Mouse (Mus musculus): ENCODE results near the gene Sh3bgrl2. TPM values are rescaled to one million over a fixed set of nuclear protein-coding genes. Genes with fewer than 3 reads are reported as not detected.

Sh3bgrl2 gene
- polyA plus RNA-seq, 1 experiment: 7.3 TPM

GRCm38 (mm10) chr9:83609422-83610297 lies 61.5 kb downstream of the Sh3bgrl2 start:
- H3K4me3 ChIP-seq (replicated peaks; ENCODE audit: extremely low read depth, low read depth, low read length): no peak overlapping the region
- peak; percentile 62 for DNase-seq
- TF ChIP-seq CTCF (IDR thresholded peaks at IDR 0.05; ENCODE audit: insufficient read depth, low read length) (peak; percentile 85), POLR2A (IDR thresholded peaks at IDR 0.05; ENCODE audit: borderline replicate concordance, extremely low read depth, low read depth, low read length) (no peak)
- H3K4me1 ChIP-seq (ENCODE audit: control insufficient read depth, insufficient read depth, low read length): no peaks in the 10 kb centered on the region
- WGBS: 37% methylated on average over 9 of the region's 9 CpGs

GRCm38 (mm10) chr9:83615912-83616585 lies 67.9 kb downstream of the Sh3bgrl2 start:
- DNase-seq: no peak
- WGBS: 21% methylated on average over 6 of the region's 6 CpGs
- TF ChIP-seq POLR2A (IDR thresholded peaks at IDR 0.05; ENCODE audit: borderline replicate concordance, extremely low read depth, low read depth, low read length): no peak
- TF ChIP-seq CTCF (IDR thresholded peaks at IDR 0.05; ENCODE audit: insufficient read depth, low read length): no peak
- Histone ChIP-seq H3K4me1 (ENCODE audit: control insufficient read depth, insufficient read depth, low read length) (no peaks in the 10 kb centered on the region), H3K4me3 (replicated peaks; ENCODE audit: extremely low read depth, low read depth, low read length) (no peak overlapping the region)

- DNase-seq: no peak
- Histone ChIP-seq H3K4me3 (replicated peaks; ENCODE audit: extremely low read depth, low read depth, low read length) (no peak overlapping the region), H3K4me1 (ENCODE audit: control insufficient read depth, insufficient read depth, low read length) (no peaks in the 10 kb centered on the region)
- TF ChIP-seq POLR2A (IDR thresholded peaks at IDR 0.05; ENCODE audit: borderline replicate concordance, extremely low read depth, low read depth, low read length): no peak
- 11% methylated on average over 7 of the region's 7 CpGs for WGBS
Observed at GRCm38 (mm10) chr9:83616586-83617081, 68.5 kb downstream of the Sh3bgrl2 start.

- DNase-seq: no peak
- TF ChIP-seq CTCF (IDR thresholded peaks at IDR 0.05; ENCODE audit: insufficient read depth, low read length) (no peak), POLR2A (IDR thresholded peaks at IDR 0.05; ENCODE audit: borderline replicate concordance, extremely low read depth, low read depth, low read length) (no peak)
- Histone ChIP-seq H3K4me3 (replicated peaks; ENCODE audit: extremely low read depth, low read depth, low read length) (no peak overlapping the region), H3K4me1 (ENCODE audit: control insufficient read depth, insufficient read depth, low read length) (no peaks in the 10 kb centered on the region)
- 67% methylated on average over 6 of the region's 6 CpGs for WGBS
Observed at GRCm38 (mm10) chr9:83623455-83623854, 75.3 kb downstream of the Sh3bgrl2 start.

GRCm38 (mm10) chr9:83624193-83624592 lies 76.1 kb downstream of the Sh3bgrl2 start:
- no peak for DNase-seq
- 67% methylated on average over 5 of the region's 5 CpGs for WGBS
- H3K4me1 ChIP-seq (ENCODE audit: control insufficient read depth, insufficient read depth, low read length): no peaks in the 10 kb centered on the region
- H3K4me3 ChIP-seq (replicated peaks; ENCODE audit: extremely low read depth, low read depth, low read length): no peak overlapping the region
- TF ChIP-seq CTCF (IDR thresholded peaks at IDR 0.05; ENCODE audit: insufficient read depth, low read length) (no peak), POLR2A (IDR thresholded peaks at IDR 0.05; ENCODE audit: borderline replicate concordance, extremely low read depth, low read depth, low read length) (no peak)

GRCm38 (mm10) chr9:83625085-83625484 lies 77.0 kb downstream of the Sh3bgrl2 start:
- no peak for DNase-seq
- H3K4me1 ChIP-seq (ENCODE audit: control insufficient read depth, insufficient read depth, low read length): no peaks in the 10 kb centered on the region
- 85% methylated on average over 5 of the region's 5 CpGs for WGBS
- no peak for TF ChIP-seq POLR2A (IDR thresholded peaks at IDR 0.05; ENCODE audit: borderline replicate concordance, extremely low read depth, low read depth, low read length)
- no peak for TF ChIP-seq CTCF (IDR thresholded peaks at IDR 0.05; ENCODE audit: insufficient read depth, low read length)
- H3K4me3 ChIP-seq (replicated peaks; ENCODE audit: extremely low read depth, low read depth, low read length): no peak overlapping the region

- no peak overlapping the region for H3K4me3 ChIP-seq (replicated peaks; ENCODE audit: extremely low read depth, low read depth, low read length)
- DNase-seq: no peak
- no peak for TF ChIP-seq CTCF (IDR thresholded peaks at IDR 0.05; ENCODE audit: insufficient read depth, low read length)
- no peak for TF ChIP-seq POLR2A (IDR thresholded peaks at IDR 0.05; ENCODE audit: borderline replicate concordance, extremely low read depth, low read depth, low read length)
- H3K4me1 ChIP-seq (ENCODE audit: control insufficient read depth, insufficient read depth, low read length): no peaks in the 10 kb centered on the region
- 52% methylated on average over 19 of the region's 19 CpGs for WGBS
Observed at GRCm38 (mm10) chr9:83628669-83629612, 80.8 kb downstream of the Sh3bgrl2 start.

GRCm38 (mm10) chr9:83630341-83630740 lies 82.2 kb downstream of the Sh3bgrl2 start:
- no peaks in the 10 kb centered on the region for H3K4me1 ChIP-seq (ENCODE audit: control insufficient read depth, insufficient read depth, low read length)
- TF ChIP-seq POLR2A (IDR thresholded peaks at IDR 0.05; ENCODE audit: borderline replicate concordance, extremely low read depth, low read depth, low read length) (no peak), CTCF (IDR thresholded peaks at IDR 0.05; ENCODE audit: insufficient read depth, low read length) (no peak)
- 74% methylated on average over 6 of the region's 6 CpGs for WGBS
- H3K4me3 ChIP-seq (replicated peaks; ENCODE audit: extremely low read depth, low read depth, low read length): no peak overlapping the region
- no peak for DNase-seq

GRCm38 (mm10) chr9:83631920-83632319 lies 83.8 kb downstream of the Sh3bgrl2 start:
- TF ChIP-seq POLR2A (IDR thresholded peaks at IDR 0.05; ENCODE audit: borderline replicate concordance, extremely low read depth, low read depth, low read length): no peak
- TF ChIP-seq CTCF (IDR thresholded peaks at IDR 0.05; ENCODE audit: insufficient read depth, low read length): no peak
- Histone ChIP-seq H3K4me1 (ENCODE audit: control insufficient read depth, insufficient read depth, low read length) (no peaks in the 10 kb centered on the region), H3K4me3 (replicated peaks; ENCODE audit: extremely low read depth, low read depth, low read length) (no peak overlapping the region)
- 33% methylated on average over 5 of the region's 5 CpGs for WGBS
- no peak for DNase-seq

Measured in lung, adult 2 months (tissue).